Mouse (Mus musculus): Measurements from ENCODE around the gene Cldnd2. TPM values are rescaled to one million over a fixed set of nuclear protein-coding genes. Genes with fewer than 3 reads are reported as not detected.

Gene Cldnd2
- polyA plus RNA-seq (2017; shearing (Covaris generic)), result not detected

GRCm38 (mm10) chr7:43440482-43440881 lies at the start of gene Cldnd2:
Gene Cldnd2, plus strand, starts transcription at chr7:43440782.

GRCm38 (mm10) chr7:43408131-43408553 lies 32.4 kb upstream of the Cldnd2 start, which contains the start of gene Siglecg:
Gene Siglecg, plus strand, starts transcription at chr7:43408204.

GRCm38 (mm10) chr7:43427406-43427805 lies 13.2 kb upstream of the Cldnd2 start, which contains the start of gene Lim2:
Gene Lim2, plus strand, starts transcription at chr7:43427670.

GRCm38 (mm10) chr7:43436341-43437255 lies 4.0 kb upstream of the Cldnd2 start, which contains the start of gene Nkg7:
Gene Nkg7, plus strand, starts transcription at chr7:43437073.

GRCm38 (mm10) chr7:43443917-43444293 lies 3.3 kb downstream of the Cldnd2 start, which contains the start of the genes Etfb and Gm45233:
Gene Etfb, plus strand, starts transcription at chr7:43444083.
Gene Gm45233, plus strand, starts transcription at chr7:43444128.

GRCm38 (mm10) chr7:43462851-43463250 lies 22.3 kb downstream of the Cldnd2 start, which contains the start of gene Vsig10l:
Gene Vsig10l, plus strand, starts transcription at chr7:43463151.

GRCm38 (mm10) chr7:43489631-43490125 lies 49.1 kb downstream of the Cldnd2 start, which contains the start of gene Iglon5:
Gene Iglon5, minus strand, starts transcription at chr7:43490075.

Other genes starting within 250 kb of the Cldnd2 start
- gene Zfp715, start 127.5 kb upstream of the Cldnd2 start, polyA plus RNA-seq (2017; shearing (Covaris generic)), result 19.0 TPM
- not detected for gene Siglecf, start 89.4 kb upstream of the Cldnd2 start, polyA plus RNA-seq (2017; shearing (Covaris generic))
- not detected for gene Siglecg, start 32.6 kb upstream of the Cldnd2 start, polyA plus RNA-seq (2017; shearing (Covaris generic))
- gene Lim2, start 13.1 kb upstream of the Cldnd2 start, polyA plus RNA-seq (2017; shearing (Covaris generic)), result not detected
- 634 TPM for gene Nkg7, start 3.7 kb upstream of the Cldnd2 start, polyA plus RNA-seq (2017; shearing (Covaris generic))
- gene Etfb, start 3.3 kb downstream of the Cldnd2 start, polyA plus RNA-seq (2017; shearing (Covaris generic)), result 73.5 TPM
- gene Gm45233, start 3.3 kb downstream of the Cldnd2 start, polyA plus RNA-seq (2017; shearing (Covaris generic)), result 0.50 TPM
- 3.8 TPM for gene Vsig10l, start 22.4 kb downstream of the Cldnd2 start, polyA plus RNA-seq (2017; shearing (Covaris generic))
- not detected for gene Iglon5, start 49.3 kb downstream of the Cldnd2 start, polyA plus RNA-seq (2017; shearing (Covaris generic))
- not detected for gene 4931406B18Rik, start 65.2 kb downstream of the Cldnd2 start, polyA plus RNA-seq (2017; shearing (Covaris generic))
- gene Cd33, start 103.6 kb downstream of the Cldnd2 start, polyA plus RNA-seq (2017; shearing (Covaris generic)), result not detected
- 2.3 TPM for gene Zfp658, start 121.5 kb downstream of the Cldnd2 start, polyA plus RNA-seq (2017; shearing (Covaris generic))
- gene Zfp719, start 138.8 kb downstream of the Cldnd2 start, polyA plus RNA-seq (2017; shearing (Covaris generic)), result 4.0 TPM
- gene Zfp819, start 166.4 kb downstream of the Cldnd2 start, polyA plus RNA-seq (2017; shearing (Covaris generic)), result not detected
- not detected for gene Ceacam18, start 193.9 kb downstream of the Cldnd2 start, polyA plus RNA-seq (2017; shearing (Covaris generic))
- gene Siglece, start 219.4 kb downstream of the Cldnd2 start, polyA plus RNA-seq (2017; shearing (Covaris generic)), result 0.34 TPM
- gene Ctu1, start 231.2 kb downstream of the Cldnd2 start, polyA plus RNA-seq (2017; shearing (Covaris generic)), result 4.2 TPM
- gene Klk14, start 249.6 kb downstream of the Cldnd2 start, polyA plus RNA-seq (2017; shearing (Covaris generic)), result not detected

Measured in effector memory CD4-positive, alpha-beta T cell, adult 5 months (primary cell).